Mouse (Mus musculus) ES-Bruce4 (cell line): ENCODE measurements around the gene Fam129c.

Source experiments
- CTCF ChIP-seq: IDR thresholded peaks from one replicate; pipeline ENCODE4 v1.8.1; 2011; ENCODE audit warnings: low read depth, low read length
- POLR2A ChIP-seq: IDR thresholded peaks from one replicate; pipeline ENCODE4 v1.8.1; 2011; ENCODE audit warnings: low read length; ENCODE audit not compliant: insufficient read depth

DNA sequence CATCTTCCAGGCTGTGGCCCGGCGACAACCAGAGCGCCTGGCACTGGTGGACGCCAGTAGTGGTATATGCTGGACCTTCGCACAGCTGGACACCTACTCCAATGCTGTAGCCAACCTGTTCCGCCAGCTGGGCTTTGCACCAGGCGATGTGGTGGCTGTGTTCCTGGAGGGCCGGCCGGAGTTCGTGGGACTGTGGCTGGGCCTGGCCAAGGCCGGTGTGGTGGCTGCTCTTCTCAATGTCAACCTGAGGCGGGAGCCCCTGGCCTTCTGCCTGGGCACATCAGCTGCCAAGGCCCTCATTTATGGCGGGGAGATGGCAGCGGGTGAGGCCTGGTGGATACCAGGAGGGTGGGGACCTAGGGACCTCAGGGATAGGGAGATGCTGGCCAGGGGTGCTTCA, 18.0 kb upstream of the Fam129c start:
- TF ChIP-seq CTCF (no peak), POLR2A (no peak)
